Mouse (Mus musculus): ENCODE data around the gene Lyst. TPM values are rescaled to one million over a fixed set of nuclear protein-coding genes. Genes with fewer than 3 reads are reported as not detected.

Lyst gene
- total and polyA plus RNA-seq, 2 experiments from 2014 or later: 1.9 to 6.3 TPM

- ATAC-seq (ENCODE audit: insufficient read depth, low read depth): no peak
- no peak overlapping the region for H3K4me2 ChIP-seq (ENCODE audit: low read depth, low read length)
- no peak overlapping the region for H3K27ac ChIP-seq (ENCODE audit: low read depth)
- H3K4me1 ChIP-seq (ENCODE audit: control insufficient read depth, insufficient read depth): 0 out of 2 replicates have a peak, but pooled peaks cover 4% of the 10 kb centered on the region
- 62% methylated on average over 5 of the region's 5 CpGs for WGBS
- H3K9me3 ChIP-seq (replicated peaks; ENCODE audit: control insufficient read depth, low read length): no peaks in the 10 kb centered on the region
- no peak for DNase-seq (ENCODE audit: low spot score)
- no peak overlapping the region for H3K4me3 ChIP-seq (ENCODE audit: low read depth, low read length)
- TF ChIP-seq CTCF (IDR thresholded peaks at IDR 0.05; ENCODE audit: low read depth): no peak
- no peak for TF ChIP-seq EP300 (IDR thresholded peaks at IDR 0.05; ENCODE audit: low read depth)
- H3K27me3 ChIP-seq (ENCODE audit: control insufficient read depth, insufficient read depth, low read length): no peaks in the 10 kb centered on the region
- H3K36me3 ChIP-seq (replicated peaks; ENCODE audit: control insufficient read depth, insufficient read depth, low read length): peaks cover 21% of the 10 kb centered on the region
- no peak overlapping the region for H3K9ac ChIP-seq (replicated peaks; ENCODE audit: low read depth, low read length)
Observed at GRCm38 (mm10) chr13:13670669-13671068, 80.5 kb downstream of the Lyst start.

- no peak for TF ChIP-seq EP300 (IDR thresholded peaks at IDR 0.05; ENCODE audit: low read depth)
- TF ChIP-seq CTCF (IDR thresholded peaks at IDR 0.05; ENCODE audit: low read depth): no peak
- H3K4me3 ChIP-seq (ENCODE audit: low read depth, low read length): no peak overlapping the region
- no peaks in the 10 kb centered on the region for H3K9me3 ChIP-seq (replicated peaks; ENCODE audit: control insufficient read depth, low read length)
- no peak overlapping the region for H3K9ac ChIP-seq (replicated peaks; ENCODE audit: low read depth, low read length)
- no peak overlapping the region for H3K4me2 ChIP-seq (ENCODE audit: low read depth, low read length)
- ATAC-seq (ENCODE audit: insufficient read depth, low read depth) (no peak), DNase-seq (ENCODE audit: low spot score) (no peak)
- peaks cover 25% of the 10 kb centered on the region for H3K36me3 ChIP-seq (replicated peaks; ENCODE audit: control insufficient read depth, insufficient read depth, low read length)
- WGBS: 66% methylated on average over 6 of the region's 6 CpGs
- H3K27ac ChIP-seq (ENCODE audit: low read depth): peak overlapping the region; percentile 34; the same call in 1 of the 2 replicates
- no peaks in the 10 kb centered on the region for H3K27me3 ChIP-seq (ENCODE audit: control insufficient read depth, insufficient read depth, low read length)
- H3K4me1 ChIP-seq (ENCODE audit: control insufficient read depth, insufficient read depth): 0 out of 2 replicates have a peak, but pooled peaks cover 4% of the 10 kb centered on the region
Observed at GRCm38 (mm10) chr13:13671585-13672328, 81.6 kb downstream of the Lyst start.

DNA sequence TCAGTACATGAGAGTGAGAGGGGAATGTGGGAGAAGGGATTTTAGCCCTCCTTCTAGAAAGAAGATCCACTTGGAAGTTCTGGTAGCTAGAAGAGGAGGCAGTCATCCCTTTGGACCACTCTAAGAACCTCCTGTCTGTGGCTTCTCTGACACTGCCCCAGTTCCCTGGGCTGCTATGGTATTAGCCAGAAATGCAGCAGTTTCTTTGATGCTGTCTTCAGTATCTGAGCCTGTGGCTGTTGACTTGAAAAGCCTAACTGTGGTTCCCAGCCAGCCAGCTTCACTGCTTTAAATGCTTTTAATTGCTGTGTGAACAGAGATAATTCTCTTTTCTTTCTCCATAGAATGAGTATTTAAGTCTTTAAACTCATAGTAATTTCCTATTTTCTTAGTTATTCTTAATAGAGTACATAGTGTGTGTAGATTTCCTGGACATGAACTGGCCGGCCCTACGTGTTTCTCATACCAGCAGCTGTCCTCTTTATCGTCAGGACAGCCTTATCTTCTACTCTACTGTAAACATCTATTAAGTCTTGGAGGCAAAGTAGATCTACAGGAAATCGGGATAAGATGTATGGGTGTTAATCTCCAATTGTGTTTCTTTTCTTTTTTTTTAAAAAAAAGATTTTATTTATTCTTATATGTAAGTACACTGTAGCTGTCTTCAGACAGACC lies 84.6 kb downstream of the Lyst start:
- DNase-seq (ENCODE audit: low spot score) (no peak), ATAC-seq (ENCODE audit: insufficient read depth, low read depth) (no peak)
- Histone ChIP-seq H3K4me2 (ENCODE audit: low read depth, low read length) (no peak overlapping the region), H3K9ac (replicated peaks; ENCODE audit: low read depth, low read length) (no peak overlapping the region), H3K4me1 (ENCODE audit: control insufficient read depth, insufficient read depth) (0 out of 2 replicates have a peak, but pooled peaks cover 4% of the 10 kb centered on the region), H3K4me3 (ENCODE audit: low read depth, low read length) (no peak overlapping the region), H3K36me3 (replicated peaks; ENCODE audit: control insufficient read depth, insufficient read depth, low read length) (peaks cover 38% of the 10 kb centered on the region), H3K9me3 (replicated peaks; ENCODE audit: control insufficient read depth, low read length) (no peaks in the 10 kb centered on the region), H3K27ac (ENCODE audit: low read depth) (no peak overlapping the region), H3K27me3 (ENCODE audit: control insufficient read depth, insufficient read depth, low read length) (no peaks in the 10 kb centered on the region)
- 62% methylated on average over 4 of the region's 4 CpGs for WGBS
- TF ChIP-seq CTCF (IDR thresholded peaks at IDR 0.05; ENCODE audit: low read depth): no peak
- no peak for TF ChIP-seq EP300 (IDR thresholded peaks at IDR 0.05; ENCODE audit: low read depth)

GRCm38 (mm10) chr13:13677871-13678270 lies 87.7 kb downstream of the Lyst start:
- Histone ChIP-seq H3K4me3 (ENCODE audit: low read depth, low read length) (no peak overlapping the region), H3K27me3 (ENCODE audit: control insufficient read depth, insufficient read depth, low read length) (no peaks in the 10 kb centered on the region), H3K4me1 (ENCODE audit: control insufficient read depth, insufficient read depth) (no peaks in the 10 kb centered on the region), H3K27ac (ENCODE audit: low read depth) (no peak overlapping the region), H3K9ac (replicated peaks; ENCODE audit: low read depth, low read length) (no peak overlapping the region), H3K9me3 (replicated peaks; ENCODE audit: control insufficient read depth, low read length) (no peaks in the 10 kb centered on the region), H3K4me2 (ENCODE audit: low read depth, low read length) (no peak overlapping the region), H3K36me3 (replicated peaks; ENCODE audit: control insufficient read depth, insufficient read depth, low read length) (peaks cover 32% of the 10 kb centered on the region)
- TF ChIP-seq EP300 (IDR thresholded peaks at IDR 0.05; ENCODE audit: low read depth): no peak
- no peak for TF ChIP-seq CTCF (IDR thresholded peaks at IDR 0.05; ENCODE audit: low read depth)
- whole genome bisulfite sequencing: 74% methylated on average over 8 of the region's 8 CpGs
- no peak for ATAC-seq (ENCODE audit: insufficient read depth, low read depth)
- no peak for DNase-seq (ENCODE audit: low spot score)

DNA sequence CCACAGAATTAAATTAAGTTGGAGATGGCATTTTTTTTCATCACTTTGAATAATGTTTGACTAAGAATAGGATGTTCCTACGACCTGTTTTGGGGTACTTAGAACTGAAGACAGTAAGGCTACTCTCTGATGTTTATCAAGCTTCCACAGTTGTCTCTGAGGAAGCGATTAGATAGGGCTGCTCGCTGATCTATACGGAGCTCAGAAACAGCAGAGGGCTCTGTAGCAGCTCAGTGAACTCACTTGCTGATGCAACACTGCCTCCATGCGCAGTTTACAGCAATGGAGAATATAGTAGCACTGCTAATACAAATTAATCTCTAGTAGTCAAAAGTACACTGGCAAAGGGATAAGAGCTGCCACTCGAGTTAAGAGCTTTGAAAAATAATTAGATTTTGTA lies 91.4 kb downstream of the Lyst start:
- no peak overlapping the region for H3K9ac ChIP-seq (replicated peaks; ENCODE audit: low read depth, low read length)
- H3K36me3 ChIP-seq (replicated peaks; ENCODE audit: control insufficient read depth, insufficient read depth, low read length): peaks cover 29% of the 10 kb centered on the region
- 33% methylated on average over 6 of the region's 6 CpGs for WGBS
- H3K9me3 ChIP-seq (replicated peaks; ENCODE audit: control insufficient read depth, low read length): no peaks in the 10 kb centered on the region
- H3K4me3 ChIP-seq (ENCODE audit: low read depth, low read length): no peak overlapping the region
- H3K4me2 ChIP-seq (ENCODE audit: low read depth, low read length): no peak overlapping the region
- no peak overlapping the region for H3K27ac ChIP-seq (ENCODE audit: low read depth)
- H3K4me1 ChIP-seq (ENCODE audit: control insufficient read depth, insufficient read depth): no peaks in the 10 kb centered on the region
- no peaks in the 10 kb centered on the region for H3K27me3 ChIP-seq (ENCODE audit: control insufficient read depth, insufficient read depth, low read length)
- ATAC-seq (ENCODE audit: insufficient read depth, low read depth) (no peak), DNase-seq (ENCODE audit: low spot score) (no peak)
- TF ChIP-seq EP300 (IDR thresholded peaks at IDR 0.05; ENCODE audit: low read depth) (no peak), CTCF (IDR thresholded peaks at IDR 0.05; ENCODE audit: low read depth) (no peak)

All from heart, postnatal 0 days (tissue).